Mouse (Mus musculus): ENCODE measurements around the gene Lin28a. TPM values are rescaled to one million over a fixed set of nuclear protein-coding genes. Genes with fewer than 3 reads are reported as not detected.
"Not testable (repeated sequence)": the region's sequence is repeated elsewhere in the genome, so short reads cannot be mapped to it uniquely, and the experiment has no call there.

Gene Lin28a
- polyA plus RNA-seq, 1 experiment from 2014 or later: 29.2 TPM

- peaks cover 98% of the 10 kb centered on the region for H3K36me3 ChIP-seq
- H3K4me1 ChIP-seq: no peaks in the 10 kb centered on the region
- H3K27me3 ChIP-seq (ENCODE audit: low read depth, poor library complexity, severe bottlenecking): no peaks in the 10 kb centered on the region
- DNase-seq (ENCODE audit: low spot score): no peak
- 92% methylated on average over 13 of the region's 13 CpGs for WGBS
- no peak overlapping the region for H3K4me3 ChIP-seq
- no peak overlapping the region for H3K27ac ChIP-seq (replicated peaks)
- H3K9me3 ChIP-seq (replicated peaks): no peaks in the 10 kb centered on the region
These were observed 27.5 kb downstream of the Lin28a start for GRCm38 (mm10) chr4:133991087-133991660.

- H3K4me3 ChIP-seq: no peak overlapping the region
- DNase-seq (ENCODE audit: low spot score): no peak
- H3K27ac ChIP-seq (replicated peaks): no peak overlapping the region
- no peaks in the 10 kb centered on the region for H3K4me1 ChIP-seq
- 69% methylated on average over 4 of the region's 4 CpGs for WGBS
- H3K36me3 ChIP-seq: peaks cover 95% of the 10 kb centered on the region
- H3K9me3 ChIP-seq (replicated peaks): no peaks in the 10 kb centered on the region
- no peaks in the 10 kb centered on the region for H3K27me3 ChIP-seq (ENCODE audit: low read depth, poor library complexity, severe bottlenecking)
These were observed 28.6 kb downstream of the Lin28a start for GRCm38 (mm10) chr4:133990035-133990434.

GRCm38 (mm10) chr4:133988289-133988688, 30.4 kb downstream of the Lin28a start:
- H3K9me3 ChIP-seq (replicated peaks); H3K27me3 ChIP-seq (ENCODE audit: low read depth, poor library complexity, severe bottlenecking); H3K4me3 ChIP-seq; DNase-seq (ENCODE audit: low spot score); H3K27ac ChIP-seq (replicated peaks); H3K4me1 ChIP-seq: not testable (repeated sequence)
- 94% methylated on average over 8 of the region's 8 CpGs for WGBS
- peaks cover 84% of the 10 kb centered on the region for H3K36me3 ChIP-seq

GRCm38 (mm10) chr4:133982936-133983335, 35.7 kb downstream of the Lin28a start:
- no peak for DNase-seq (ENCODE audit: low spot score)
- no peaks in the 10 kb centered on the region for H3K9me3 ChIP-seq (replicated peaks)
- H3K36me3 ChIP-seq: peaks cover 84% of the 10 kb centered on the region
- H3K4me1 ChIP-seq: no peaks in the 10 kb centered on the region
- no peak overlapping the region for H3K27ac ChIP-seq (replicated peaks)
- no peak overlapping the region for H3K4me3 ChIP-seq
- no peaks in the 10 kb centered on the region for H3K27me3 ChIP-seq (ENCODE audit: low read depth, poor library complexity, severe bottlenecking)
- WGBS: 90% methylated on average over 13 of the region's 13 CpGs

- Histone ChIP-seq H3K36me3 (peaks cover 81% of the 10 kb centered on the region), H3K4me1 (no peaks in the 10 kb centered on the region), H3K9me3 (replicated peaks) (no peaks in the 10 kb centered on the region), H3K27me3 (ENCODE audit: low read depth, poor library complexity, severe bottlenecking) (no peaks in the 10 kb centered on the region), H3K4me3 (no peak overlapping the region), H3K27ac (replicated peaks) (no peak overlapping the region)
- DNase-seq (ENCODE audit: low spot score): no peak
- 90% methylated on average over 5 of the region's 5 CpGs for WGBS
These were observed 38.1 kb downstream of the Lin28a start for GRCm38 (mm10) chr4:133980496-133980895.

GRCm38 (mm10) chr4:133978021-133978711, 40.5 kb downstream of the Lin28a start:
- 94% methylated on average over 10 of the region's 10 CpGs for WGBS
- Histone ChIP-seq H3K9me3 (replicated peaks) (no peaks in the 10 kb centered on the region), H3K4me3 (no peak overlapping the region), H3K27me3 (ENCODE audit: low read depth, poor library complexity, severe bottlenecking) (no peaks in the 10 kb centered on the region), H3K4me1 (no peaks in the 10 kb centered on the region), H3K36me3 (peaks cover 91% of the 10 kb centered on the region), H3K27ac (replicated peaks) (no peak overlapping the region)
- DNase-seq (ENCODE audit: low spot score): no peak

GRCm38 (mm10) chr4:133971741-133972140, 46.9 kb downstream of the Lin28a start:
- Histone ChIP-seq H3K27me3 (ENCODE audit: low read depth, poor library complexity, severe bottlenecking) (no peaks in the 10 kb centered on the region), H3K4me3 (no peak overlapping the region), H3K27ac (replicated peaks) (peak overlapping the region; percentile 46; the same call in 1 of the 2 replicates), H3K36me3 (peaks cover 58% of the 10 kb centered on the region), H3K9me3 (replicated peaks) (no peaks in the 10 kb centered on the region), H3K4me1 (peaks cover 41% of the 10 kb centered on the region)
- WGBS: 78% methylated on average over 8 of the region's 8 CpGs
- no peak for DNase-seq (ENCODE audit: low spot score)

GRCm38 (mm10) chr4:133970876-133971275, 47.8 kb downstream of the Lin28a start:
- H3K4me1 ChIP-seq: peaks cover 50% of the 10 kb centered on the region
- H3K9me3 ChIP-seq (replicated peaks): no peaks in the 10 kb centered on the region
- 80% methylated on average over 13 of the region's 13 CpGs for WGBS
- no peaks in the 10 kb centered on the region for H3K27me3 ChIP-seq (ENCODE audit: low read depth, poor library complexity, severe bottlenecking)
- no peak for DNase-seq (ENCODE audit: low spot score)
- H3K4me3 ChIP-seq: no peak overlapping the region
- H3K27ac ChIP-seq (replicated peaks): peak overlapping the region; percentile 100
- H3K36me3 ChIP-seq: peaks cover 58% of the 10 kb centered on the region

- H3K4me3 ChIP-seq: peak overlapping the region; percentile 86
- WGBS: 12% methylated on average over 4 of the region's 4 CpGs
- peak; percentile 46 for DNase-seq (ENCODE audit: low spot score)
- H3K9me3 ChIP-seq (replicated peaks): no peaks in the 10 kb centered on the region
- peak overlapping the region; percentile 100 for H3K27ac ChIP-seq (replicated peaks)
- H3K4me1 ChIP-seq: peaks cover 55% of the 10 kb centered on the region
- H3K36me3 ChIP-seq: peaks cover 60% of the 10 kb centered on the region
- no peaks in the 10 kb centered on the region for H3K27me3 ChIP-seq (ENCODE audit: low read depth, poor library complexity, severe bottlenecking)
These were observed 48.4 kb downstream of the Lin28a start for GRCm38 (mm10) chr4:133970196-133970595.

- Histone ChIP-seq H3K36me3 (peaks cover 55% of the 10 kb centered on the region), H3K9me3 (replicated peaks) (no peaks in the 10 kb centered on the region), H3K27me3 (ENCODE audit: low read depth, poor library complexity, severe bottlenecking) (no peaks in the 10 kb centered on the region), H3K27ac (replicated peaks) (peak overlapping the region; percentile 100), H3K4me3 (peak overlapping the region; percentile 86), H3K4me1 (peaks cover 55% of the 10 kb centered on the region)
- no peak for DNase-seq (ENCODE audit: low spot score)
- WGBS: 63% methylated on average over 8 of the region's 8 CpGs
These were observed 49.4 kb downstream of the Lin28a start for GRCm38 (mm10) chr4:133969114-133969770.

- Histone ChIP-seq H3K27me3 (ENCODE audit: low read depth, poor library complexity, severe bottlenecking) (no peaks in the 10 kb centered on the region), H3K4me3 (peak within 1 kb of the TSS; percentile 86), H3K9me3 (replicated peaks) (no peaks in the 10 kb centered on the region), H3K4me1 (peaks cover 55% of the 10 kb centered on the region), H3K36me3 (peaks cover 59% of the 10 kb centered on the region), H3K27ac (replicated peaks) (peak within 1 kb of the TSS; percentile 100)
- WGBS: under 1% methylated on average over 42 of the region's 42 CpGs
- peak; percentile 75 for DNase-seq (ENCODE audit: low spot score)
These were observed 50.3 kb downstream of the Lin28a start, which contains the start of gene Hmgn2 for GRCm38 (mm10) chr4:133968150-133968921. Gene Hmgn2, minus strand, starts transcription at chr4:133968650.

- peaks cover 59% of the 10 kb centered on the region for H3K36me3 ChIP-seq
- H3K4me1 ChIP-seq: peaks cover 55% of the 10 kb centered on the region
- WGBS: under 1% methylated on average over 29 of the region's 29 CpGs
- no peaks in the 10 kb centered on the region for H3K9me3 ChIP-seq (replicated peaks)
- H3K4me3 ChIP-seq: peak overlapping the region; percentile 86
- DNase-seq (ENCODE audit: low spot score): peak; percentile 97
- no peaks in the 10 kb centered on the region for H3K27me3 ChIP-seq (ENCODE audit: low read depth, poor library complexity, severe bottlenecking)
- H3K27ac ChIP-seq (replicated peaks): peak overlapping the region; percentile 100
These were observed 50.8 kb downstream of the Lin28a start for GRCm38 (mm10) chr4:133967866-133968149.
